Mouse (Mus musculus): ENCODE data around the gene Rbmxl1. TPM values are rescaled to one million over a fixed set of nuclear protein-coding genes. Genes with fewer than 3 reads are reported as not detected.
"Not testable (repeated sequence)": the region's sequence is repeated elsewhere in the genome, so short reads cannot be mapped to it uniquely, and the experiment has no call there.

The Rbmxl1 gene
- polyA plus RNA-seq, 1 experiment from 2014 or later: 217 TPM

GRCm38 (mm10) chr8:78507979-78508718 lies 549 bp downstream of the Rbmxl1 start:
- under 1% methylated on average over 38 of the region's 38 CpGs for WGBS
- ATAC-seq (ENCODE audit: low read depth): peak; percentile 41
- H3K4me3 ChIP-seq (ENCODE audit: low read length): peak overlapping the region; percentile 97

GRCm38 (mm10) chr8:78502706-78503105 lies 6.0 kb downstream of the Rbmxl1 start:
- H3K9ac ChIP-seq (ENCODE audit: low read length): no peak overlapping the region
- 65% methylated on average over 2 of the region's 2 CpGs for WGBS
- H3K4me3 ChIP-seq (ENCODE audit: low read length): no peak overlapping the region
- no peak overlapping the region for H3K4me2 ChIP-seq (ENCODE audit: low read depth, low read length)
- no peak for ATAC-seq (ENCODE audit: low read depth)
- peaks cover 20% of the 10 kb centered on the region for H3K36me3 ChIP-seq (ENCODE audit: control insufficient read depth, insufficient read depth, low read length)
- H3K27ac ChIP-seq (ENCODE audit: low read length): no peak overlapping the region
- no peaks in the 10 kb centered on the region for H3K9me3 ChIP-seq (ENCODE audit: control insufficient read depth, low read length)
- H3K4me1 ChIP-seq (replicated peaks; ENCODE audit: control insufficient read depth, insufficient read depth, low read length): peaks cover 4% of the 10 kb centered on the region; the same call in 1 of the 2 replicates
- H3K27me3 ChIP-seq (ENCODE audit: control insufficient read depth, insufficient read depth, low read depth, low read length): no peaks in the 10 kb centered on the region

More at GRCm38 (mm10) chr8:78507979-78508718, 549 bp downstream of the Rbmxl1 start:
- Histone ChIP-seq H3K9ac (ENCODE audit: low read length) (peak overlapping the region; percentile 100), H3K9me3 (ENCODE audit: control insufficient read depth, low read length) (no peaks in the 10 kb centered on the region), H3K27me3 (ENCODE audit: control insufficient read depth, insufficient read depth, low read depth, low read length) (no peaks in the 10 kb centered on the region), H3K4me2 (ENCODE audit: low read depth, low read length) (peak overlapping the region; percentile 80), H3K27ac (ENCODE audit: low read length) (peak overlapping the region; percentile 96), H3K36me3 (ENCODE audit: control insufficient read depth, insufficient read depth, low read length) (peaks cover 20% of the 10 kb centered on the region), H3K4me1 (replicated peaks; ENCODE audit: control insufficient read depth, insufficient read depth, low read length) (peaks cover 9% of the 10 kb centered on the region; the same call in 1 of the 2 replicates)

GRCm38 (mm10) chr8:78496273-78496672 lies 12.4 kb downstream of the Rbmxl1 start:
- not testable (repeated sequence) for ATAC-seq (ENCODE audit: low read depth)

GRCm38 (mm10) chr8:78493031-78493430 lies 15.7 kb downstream of the Rbmxl1 start:
- no peak for ATAC-seq (ENCODE audit: low read depth)
- no peaks in the 10 kb centered on the region for H3K27me3 ChIP-seq (ENCODE audit: control insufficient read depth, insufficient read depth, low read depth, low read length)
- WGBS: 54% methylated on average over 2 of the region's 2 CpGs
- H3K4me3 ChIP-seq (ENCODE audit: low read length): no peak overlapping the region
- no peaks in the 10 kb centered on the region for H3K36me3 ChIP-seq (ENCODE audit: control insufficient read depth, insufficient read depth, low read length)
- H3K9ac ChIP-seq (ENCODE audit: low read length): no peak overlapping the region
- H3K4me2 ChIP-seq (ENCODE audit: low read depth, low read length): no peak overlapping the region
- no peaks in the 10 kb centered on the region for H3K9me3 ChIP-seq (ENCODE audit: control insufficient read depth, low read length)
- no peak overlapping the region for H3K27ac ChIP-seq (ENCODE audit: low read length)
- no peaks in the 10 kb centered on the region for H3K4me1 ChIP-seq (replicated peaks; ENCODE audit: control insufficient read depth, insufficient read depth, low read length)

More at GRCm38 (mm10) chr8:78496273-78496672, 12.4 kb downstream of the Rbmxl1 start:
- H3K9me3 ChIP-seq (ENCODE audit: control insufficient read depth, low read length); H3K4me3 ChIP-seq (ENCODE audit: low read length); H3K4me1 ChIP-seq (replicated peaks; ENCODE audit: control insufficient read depth, insufficient read depth, low read length); H3K4me2 ChIP-seq (ENCODE audit: low read depth, low read length); H3K9ac ChIP-seq (ENCODE audit: low read length); H3K36me3 ChIP-seq (ENCODE audit: control insufficient read depth, insufficient read depth, low read length); H3K27me3 ChIP-seq (ENCODE audit: control insufficient read depth, insufficient read depth, low read depth, low read length); H3K27ac ChIP-seq (ENCODE audit: low read length): not testable (repeated sequence)
- 94% methylated on average over 2 of the region's 3 CpGs for WGBS

GRCm38 (mm10) chr8:78489733-78490132 lies 19.0 kb downstream of the Rbmxl1 start:
- Histone ChIP-seq H3K9me3 (ENCODE audit: control insufficient read depth, low read length) (no peaks in the 10 kb centered on the region), H3K36me3 (ENCODE audit: control insufficient read depth, insufficient read depth, low read length) (no peaks in the 10 kb centered on the region), H3K4me3 (ENCODE audit: low read length) (no peak overlapping the region), H3K27ac (ENCODE audit: low read length) (no peak overlapping the region), H3K27me3 (ENCODE audit: control insufficient read depth, insufficient read depth, low read depth, low read length) (no peaks in the 10 kb centered on the region), H3K4me1 (replicated peaks; ENCODE audit: control insufficient read depth, insufficient read depth, low read length) (no peaks in the 10 kb centered on the region), H3K9ac (ENCODE audit: low read length) (no peak overlapping the region), H3K4me2 (ENCODE audit: low read depth, low read length) (no peak overlapping the region)
- no peak for ATAC-seq (ENCODE audit: low read depth)
- 82% methylated on average over 3 of the region's 3 CpGs for WGBS

- Histone ChIP-seq H3K27ac (ENCODE audit: low read length) (no peak overlapping the region), H3K9me3 (ENCODE audit: control insufficient read depth, low read length) (no peaks in the 10 kb centered on the region), H3K4me1 (replicated peaks; ENCODE audit: control insufficient read depth, insufficient read depth, low read length) (no peaks in the 10 kb centered on the region), H3K27me3 (ENCODE audit: control insufficient read depth, insufficient read depth, low read depth, low read length) (no peaks in the 10 kb centered on the region), H3K9ac (ENCODE audit: low read length) (no peak overlapping the region), H3K36me3 (ENCODE audit: control insufficient read depth, insufficient read depth, low read length) (no peaks in the 10 kb centered on the region), H3K4me2 (ENCODE audit: low read depth, low read length) (no peak overlapping the region), H3K4me3 (ENCODE audit: low read length) (no peak overlapping the region)
- ATAC-seq (ENCODE audit: low read depth): no peak
- WGBS: 43% methylated on average over 6 of the region's 6 CpGs
Measured at GRCm38 (mm10) chr8:78477051-78477829, 31.5 kb downstream of the Rbmxl1 start.

- Histone ChIP-seq H3K9ac (ENCODE audit: low read length) (no peak overlapping the region), H3K36me3 (ENCODE audit: control insufficient read depth, insufficient read depth, low read length) (no peaks in the 10 kb centered on the region), H3K4me1 (replicated peaks; ENCODE audit: control insufficient read depth, insufficient read depth, low read length) (no peaks in the 10 kb centered on the region), H3K9me3 (ENCODE audit: control insufficient read depth, low read length) (peaks cover 2% of the 10 kb centered on the region; the same call in 1 of the 2 replicates), H3K27ac (ENCODE audit: low read length) (no peak overlapping the region), H3K4me3 (ENCODE audit: low read length) (no peak overlapping the region), H3K27me3 (ENCODE audit: control insufficient read depth, insufficient read depth, low read depth, low read length) (no peaks in the 10 kb centered on the region), H3K4me2 (ENCODE audit: low read depth, low read length) (no peak overlapping the region)
- ATAC-seq (ENCODE audit: low read depth): no peak
- 72% methylated on average over 2 of the region's 2 CpGs for WGBS
Measured at GRCm38 (mm10) chr8:78467889-78468288, 40.8 kb downstream of the Rbmxl1 start.

- WGBS: 51% methylated on average over 2 of the region's 2 CpGs
- Histone ChIP-seq H3K9ac (ENCODE audit: low read length) (no peak overlapping the region), H3K36me3 (ENCODE audit: control insufficient read depth, insufficient read depth, low read length) (no peaks in the 10 kb centered on the region), H3K27ac (ENCODE audit: low read length) (no peak overlapping the region), H3K4me3 (ENCODE audit: low read length) (no peak overlapping the region), H3K27me3 (ENCODE audit: control insufficient read depth, insufficient read depth, low read depth, low read length) (no peaks in the 10 kb centered on the region), H3K4me1 (replicated peaks; ENCODE audit: control insufficient read depth, insufficient read depth, low read length) (no peaks in the 10 kb centered on the region), H3K9me3 (ENCODE audit: control insufficient read depth, low read length) (peaks cover 2% of the 10 kb centered on the region; the same call in 1 of the 2 replicates), H3K4me2 (ENCODE audit: low read depth, low read length) (no peak overlapping the region)
- no peak for ATAC-seq (ENCODE audit: low read depth)
Measured at GRCm38 (mm10) chr8:78463941-78464340, 44.8 kb downstream of the Rbmxl1 start.

GRCm38 (mm10) chr8:78456441-78456840 lies 52.3 kb downstream of the Rbmxl1 start:
- WGBS: 70% methylated on average over 3 of the region's 3 CpGs

More at GRCm38 (mm10) chr8:78456441-78456840, 52.3 kb downstream of the Rbmxl1 start:
- ATAC-seq (ENCODE audit: low read depth): no peak
- Histone ChIP-seq H3K4me2 (ENCODE audit: low read depth, low read length) (no peak overlapping the region), H3K9me3 (ENCODE audit: control insufficient read depth, low read length) (no peaks in the 10 kb centered on the region), H3K27ac (ENCODE audit: low read length) (no peak overlapping the region), H3K4me1 (replicated peaks; ENCODE audit: control insufficient read depth, insufficient read depth, low read length) (no peaks in the 10 kb centered on the region), H3K27me3 (ENCODE audit: control insufficient read depth, insufficient read depth, low read depth, low read length) (no peaks in the 10 kb centered on the region), H3K4me3 (ENCODE audit: low read length) (no peak overlapping the region), H3K9ac (ENCODE audit: low read length) (no peak overlapping the region), H3K36me3 (ENCODE audit: control insufficient read depth, insufficient read depth, low read length) (no peaks in the 10 kb centered on the region)
